Mouse (Mus musculus) midbrain, embryonic 13.5 days (tissue): ENCODE measurements around the gene Mtmr12. TPM values are rescaled to one million over a fixed set of nuclear protein-coding genes. Genes with fewer than 3 reads are reported as not detected.
A peak's percentile ranks its signal among the peaks of the same experiment; 100 is the strongest.

Source experiments
- ATAC-seq: fragments of 200-750 bp; cut with Nextera tagmentation; 2 replicates; pipeline ENCODE4 v1.8.0; 2017; ENCODE audit warnings: mild to moderate bottlenecking, moderate TSS enrichment, moderate library complexity
- H3K27ac ChIP-seq: fragments of 300-500 bp; sonication (generic); 2 replicates; pipeline ENCODE4 v1.5.1; 2015; ENCODE audit warnings: inconsistent platforms, mild to moderate bottlenecking, moderate library complexity
- H3K27me3 ChIP-seq: fragments of 300-500 bp; sonication (generic); 2 replicates; pipeline ENCODE4 v1.6.1; 2015; ENCODE audit warnings: mild to moderate bottlenecking, inconsistent platforms
- H3K36me3 ChIP-seq: fragments of 300-500 bp; sonication (generic); 2 replicates; pipeline ENCODE4 v1.6.1; 2015; ENCODE audit warnings: mild to moderate bottlenecking, inconsistent platforms
- H3K4me1 ChIP-seq: fragments of 300-500 bp; sonication (generic); replicated peaks from 2 replicates; pipeline ENCODE4 v1.6.1; 2015; ENCODE audit warnings: inconsistent platforms
- H3K4me2 ChIP-seq: fragments of 300-500 bp; sonication (generic); replicated peaks from 2 replicates; pipeline ENCODE4 v1.6.1; 2015; ENCODE audit warnings: moderate library complexity, mild to moderate bottlenecking, inconsistent platforms
- H3K4me3 ChIP-seq: fragments of 300-500 bp; sonication (generic); replicated peaks from 2 replicates; pipeline ENCODE4 v1.5.1; 2015; ENCODE audit warnings: mild to moderate bottlenecking, inconsistent platforms
- H3K9ac ChIP-seq: fragments of 300-500 bp; sonication (generic); replicated peaks from 2 replicates; pipeline ENCODE4 v1.6.1; 2015; ENCODE audit warnings: mild to moderate bottlenecking, inconsistent platforms
- H3K9me3 ChIP-seq: fragments of 300-500 bp; sonication (generic); 2 replicates; pipeline ENCODE4 v1.6.1; 2016; ENCODE audit warnings: mild to moderate bottlenecking, inconsistent platforms
- WGBS: fragments of 180-500 bp; shearing (Covaris S2); methylation state at CpG from one replicate; pipeline ENCODE4 v1.1.7; 2015; 5-methylcytosine and 5-hydroxymethylcytosine counted together
- polyA plus RNA-seq: library from polyadenylated mRNA; unstranded; fragments of >200 nt; fragmentation: Nextera tagmentation; extraction: Ambion mirVana; gene quantifications from 2 replicates; pipeline ENCODE4 v1.2.1, GENCODE M21; 2015

Mtmr12 gene
- polyA plus RNA-seq, 1 experiment from 2014 or later = 9.3 TPM

DNA sequence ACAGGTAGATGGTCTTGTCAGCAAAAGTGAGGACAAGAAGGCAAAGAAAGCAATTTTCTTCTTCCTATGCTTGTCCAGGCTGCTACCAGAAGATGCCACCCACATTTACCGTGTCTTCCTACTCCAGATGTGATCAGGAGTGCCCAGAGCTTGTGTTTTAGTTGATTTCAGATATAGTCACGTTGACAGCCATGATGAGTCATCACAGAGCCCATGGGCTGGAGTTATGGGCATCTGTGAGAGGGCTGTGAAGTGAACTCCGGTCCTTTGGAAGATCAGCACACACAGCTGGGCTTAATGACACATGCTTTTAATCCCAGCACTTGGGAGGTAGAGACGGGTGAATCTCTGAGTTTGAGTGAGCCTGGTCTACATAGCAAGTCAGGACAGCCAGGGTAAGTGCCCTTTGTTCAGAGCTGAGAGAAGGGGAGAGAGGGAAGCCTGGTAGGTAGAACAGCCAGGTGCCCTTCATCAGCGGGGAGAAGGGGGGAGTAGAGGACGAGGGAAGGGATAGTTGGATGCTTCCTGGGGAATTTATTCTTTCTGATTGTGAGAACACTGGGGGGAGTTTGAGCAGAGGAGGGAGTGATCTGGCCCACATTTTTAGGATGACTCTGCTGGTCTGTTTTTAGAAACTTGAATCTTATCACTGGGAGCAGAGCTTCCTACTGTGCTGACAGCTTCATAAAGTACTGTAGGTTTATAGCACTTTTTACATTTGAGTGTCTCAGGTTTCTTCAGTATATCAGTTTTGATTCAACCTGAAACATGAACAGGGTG is 40.9 kb downstream of the Mtmr12 start:
- Histone ChIP-seq H3K4me1 (peaks cover 20% of the 10 kb centered on the region), H3K9ac (no peak overlapping the region), H3K27me3 (no peaks in the 10 kb centered on the region), H3K4me3 (no peak overlapping the region), H3K27ac (no peak overlapping the region), H3K9me3 (no peaks in the 10 kb centered on the region), H3K4me2 (no peak overlapping the region), H3K36me3 (peaks cover 16% of the 10 kb centered on the region)
- WGBS = 79% methylated on average over 6 of the region's 6 CpGs
- ATAC-seq = no peak

DNA sequence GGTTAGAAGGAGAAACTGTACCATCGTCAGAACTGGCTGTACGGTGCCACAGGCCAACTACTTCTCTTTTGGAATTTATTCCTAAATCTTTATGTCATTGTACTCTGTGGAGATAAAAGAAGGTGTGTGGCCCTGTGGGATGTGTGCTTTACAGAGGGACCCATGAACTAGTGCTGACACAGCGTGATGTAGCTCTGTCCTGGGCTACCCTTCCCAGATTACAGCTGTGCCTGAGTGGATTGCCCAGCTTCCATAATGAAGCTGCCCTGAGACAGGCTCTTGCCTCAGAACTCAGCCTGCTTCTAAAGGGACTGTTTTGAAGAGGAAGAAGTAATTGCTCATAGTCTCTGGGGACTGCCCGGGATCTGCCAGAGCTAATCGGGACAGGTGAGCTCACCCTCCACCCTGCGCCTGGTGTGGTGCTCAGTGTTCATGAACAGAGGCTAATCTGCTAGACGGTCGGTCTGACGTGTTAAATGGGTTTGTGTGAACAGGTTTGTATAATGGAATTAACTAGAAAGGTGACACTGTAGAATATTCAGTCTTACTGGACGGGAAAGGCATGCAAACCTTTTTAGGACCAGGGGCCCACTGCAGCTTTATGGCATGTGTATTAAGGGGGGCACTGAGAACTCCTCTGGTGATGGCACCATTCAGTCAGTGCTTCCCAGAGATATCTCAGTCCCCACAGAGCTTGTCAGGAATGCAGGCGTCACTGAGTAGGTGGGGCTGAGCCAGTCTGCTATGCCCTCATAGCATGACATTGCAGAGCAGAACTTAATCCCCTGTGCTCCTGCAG is 41.7 kb downstream of the Mtmr12 start:
- peak; percentile 90 for ATAC-seq
- WGBS = 46% methylated on average over 11 of the region's 11 CpGs

DNA sequence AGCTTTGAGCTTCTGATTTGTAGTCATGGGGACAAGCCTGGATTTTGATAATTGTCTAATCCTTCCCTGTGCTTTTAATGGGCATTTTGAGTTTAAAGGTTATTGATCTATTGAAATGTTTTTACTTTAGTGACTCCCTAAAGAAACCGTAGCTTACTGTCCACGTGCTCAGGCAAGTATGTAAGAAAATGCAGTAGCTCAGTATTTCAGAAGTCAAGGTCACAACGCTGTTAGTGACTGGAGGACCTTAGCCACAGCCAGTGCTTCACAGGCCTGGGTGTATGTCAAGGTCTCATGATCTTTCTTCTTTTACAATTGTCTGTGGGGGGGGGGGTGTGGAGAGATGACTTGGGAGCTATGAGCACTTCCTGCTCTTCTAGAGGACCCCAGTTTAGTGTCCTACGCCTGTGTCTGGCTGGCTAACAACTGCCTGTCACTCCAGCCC is 42.4 kb downstream of the Mtmr12 start:
- no peaks in the 10 kb centered on the region for H3K27me3 ChIP-seq
- H3K4me2 ChIP-seq = no peak overlapping the region
- peaks cover 20% of the 10 kb centered on the region for H3K4me1 ChIP-seq
- H3K9me3 ChIP-seq = no peaks in the 10 kb centered on the region
- WGBS = 32% methylated on average over 4 of the region's 4 CpGs
- H3K36me3 ChIP-seq = peaks cover 28% of the 10 kb centered on the region
- no peak overlapping the region for H3K9ac ChIP-seq
- peak; percentile 38; the same call in 1 of the 2 replicates for ATAC-seq
- no peak overlapping the region for H3K4me3 ChIP-seq
- H3K27ac ChIP-seq = no peak overlapping the region

More for the DNA sequence above, 41.7 kb downstream of the Mtmr12 start:
- no peaks in the 10 kb centered on the region for H3K27me3 ChIP-seq
- no peaks in the 10 kb centered on the region for H3K9me3 ChIP-seq
- H3K4me1 ChIP-seq = peaks cover 20% of the 10 kb centered on the region
- no peak overlapping the region for H3K4me3 ChIP-seq
- peaks cover 22% of the 10 kb centered on the region for H3K36me3 ChIP-seq
- H3K4me2 ChIP-seq = no peak overlapping the region
- no peak overlapping the region for H3K27ac ChIP-seq
- no peak overlapping the region for H3K9ac ChIP-seq

DNA sequence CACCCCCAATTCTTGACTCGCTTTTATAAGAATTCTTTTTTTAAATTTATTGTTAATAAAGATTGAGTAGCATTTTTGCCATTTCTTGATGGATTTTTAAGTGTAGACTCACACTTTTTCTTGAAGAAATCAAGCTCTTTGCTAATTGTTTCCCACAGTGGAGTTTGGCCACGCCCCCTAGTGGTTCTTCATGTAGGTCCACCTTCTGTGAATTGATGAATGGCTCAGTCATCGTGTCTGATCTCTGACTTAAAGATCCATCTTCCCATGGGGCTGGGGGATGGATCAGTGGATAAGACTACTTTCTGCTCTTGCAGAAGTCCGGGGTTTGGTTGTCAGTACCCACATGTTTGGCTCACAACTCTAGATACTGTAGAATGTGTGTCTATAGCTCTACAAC is 43.5 kb downstream of the Mtmr12 start:
- no peak overlapping the region for H3K4me3 ChIP-seq
- 60% methylated on average over 4 of the region's 4 CpGs for WGBS
- peaks cover 35% of the 10 kb centered on the region for H3K36me3 ChIP-seq
- no peak overlapping the region for H3K27ac ChIP-seq
- ATAC-seq = no peak
- H3K4me2 ChIP-seq = no peak overlapping the region
- H3K9ac ChIP-seq = no peak overlapping the region
- H3K9me3 ChIP-seq = no peaks in the 10 kb centered on the region
- H3K4me1 ChIP-seq = peaks cover 20% of the 10 kb centered on the region
- no peaks in the 10 kb centered on the region for H3K27me3 ChIP-seq

DNA sequence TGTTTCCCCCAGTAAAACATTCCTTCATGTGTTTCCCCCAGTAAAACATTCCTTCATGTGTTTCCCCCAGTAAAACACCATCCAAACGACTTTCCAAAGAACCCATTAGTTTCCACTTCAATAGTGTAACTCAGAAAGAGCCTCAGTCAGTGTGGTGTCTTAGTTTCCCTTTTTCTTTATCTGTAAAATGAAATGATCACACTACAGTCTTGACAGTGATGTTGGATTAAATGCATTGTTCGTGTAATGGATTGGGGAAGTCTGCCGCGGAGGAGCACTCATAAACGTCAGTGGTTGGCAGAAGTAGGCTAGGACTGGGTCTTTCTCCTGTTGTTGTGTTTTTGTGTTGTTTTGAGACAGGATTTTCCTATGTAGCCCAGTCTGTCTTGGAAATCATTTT is 45.5 kb downstream of the Mtmr12 start:
- WGBS = 84% methylated on average over 5 of the region's 5 CpGs
- H3K27me3 ChIP-seq = no peaks in the 10 kb centered on the region

DNA sequence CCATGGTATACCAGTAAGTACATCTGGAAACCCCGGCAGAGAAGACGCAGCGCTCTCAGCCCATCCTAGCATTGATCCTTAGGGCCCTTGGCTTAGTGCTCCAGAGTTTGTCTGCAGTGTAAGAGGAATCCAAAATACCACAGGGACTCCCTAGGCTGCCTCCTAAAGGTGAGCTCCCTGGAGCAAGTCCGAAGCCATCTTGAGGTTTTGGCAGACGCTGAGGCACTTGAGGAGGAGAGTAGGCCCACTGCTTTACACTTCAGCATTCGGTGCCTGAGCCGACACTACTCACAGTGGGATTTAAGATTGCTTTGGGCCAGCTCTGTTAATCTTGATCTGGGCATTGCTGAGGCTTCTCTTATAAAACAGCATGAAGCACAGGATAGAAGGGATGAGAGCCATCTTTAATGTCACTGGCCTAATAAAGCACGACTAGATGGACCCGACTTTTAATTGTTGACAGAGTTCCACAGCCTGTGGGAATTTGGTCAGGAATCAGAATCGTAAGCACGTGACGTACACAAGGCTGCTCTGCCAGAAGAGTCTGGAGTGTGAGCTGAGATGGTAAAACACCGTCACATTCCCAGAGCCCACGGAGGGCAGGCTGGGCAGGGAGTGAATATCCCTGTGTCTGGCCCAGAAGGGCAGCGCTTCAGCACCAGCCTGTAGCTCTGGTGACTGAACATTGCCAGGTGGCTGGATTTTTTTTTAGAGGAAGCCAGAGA is 46.8 kb downstream of the Mtmr12 start:
- 95% methylated on average over 15 of the region's 15 CpGs for WGBS
- ATAC-seq = no peak
- H3K4me2 ChIP-seq = no peak overlapping the region
- H3K4me1 ChIP-seq = peaks cover 11% of the 10 kb centered on the region
- no peak overlapping the region for H3K27ac ChIP-seq
- no peaks in the 10 kb centered on the region for H3K9me3 ChIP-seq
- peaks cover 34% of the 10 kb centered on the region for H3K36me3 ChIP-seq
- no peak overlapping the region for H3K9ac ChIP-seq
- H3K4me3 ChIP-seq = no peak overlapping the region
- no peaks in the 10 kb centered on the region for H3K27me3 ChIP-seq

More for the DNA sequence above, 45.5 kb downstream of the Mtmr12 start:
- peaks cover 20% of the 10 kb centered on the region for H3K4me1 ChIP-seq
- ATAC-seq = no peak
- H3K4me3 ChIP-seq = no peak overlapping the region
- H3K36me3 ChIP-seq = peaks cover 38% of the 10 kb centered on the region
- H3K27ac ChIP-seq = no peak overlapping the region
- H3K4me2 ChIP-seq = no peak overlapping the region
- no peak overlapping the region for H3K9ac ChIP-seq
- H3K9me3 ChIP-seq = no peaks in the 10 kb centered on the region

DNA sequence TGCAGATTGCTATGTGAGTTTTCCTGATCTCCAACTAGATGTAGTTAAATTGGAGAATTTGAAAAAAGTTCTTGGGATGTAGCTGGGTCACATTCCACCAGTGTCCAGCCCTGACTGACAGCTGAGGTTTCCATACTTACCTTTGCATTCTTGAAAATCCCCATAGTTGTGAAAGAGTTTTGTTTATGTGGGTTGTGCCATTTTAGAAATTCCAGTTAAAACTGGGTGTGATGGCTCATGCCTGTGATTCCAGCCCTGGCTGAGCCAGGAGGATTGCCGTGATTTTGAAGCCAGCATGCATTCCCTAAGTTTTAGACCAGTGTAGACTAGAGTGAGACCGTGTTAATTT is 47.3 kb downstream of the Mtmr12 start:
- no peak overlapping the region for H3K9ac ChIP-seq
- H3K27me3 ChIP-seq = no peaks in the 10 kb centered on the region
- H3K36me3 ChIP-seq = peaks cover 36% of the 10 kb centered on the region
- no peaks in the 10 kb centered on the region for H3K9me3 ChIP-seq
- WGBS = 97% methylated on average over 2 of the region's 2 CpGs
- H3K4me3 ChIP-seq = no peak overlapping the region
- no peak overlapping the region for H3K27ac ChIP-seq
- no peak for ATAC-seq
- H3K4me1 ChIP-seq = peaks cover 6% of the 10 kb centered on the region
- H3K4me2 ChIP-seq = no peak overlapping the region

DNA sequence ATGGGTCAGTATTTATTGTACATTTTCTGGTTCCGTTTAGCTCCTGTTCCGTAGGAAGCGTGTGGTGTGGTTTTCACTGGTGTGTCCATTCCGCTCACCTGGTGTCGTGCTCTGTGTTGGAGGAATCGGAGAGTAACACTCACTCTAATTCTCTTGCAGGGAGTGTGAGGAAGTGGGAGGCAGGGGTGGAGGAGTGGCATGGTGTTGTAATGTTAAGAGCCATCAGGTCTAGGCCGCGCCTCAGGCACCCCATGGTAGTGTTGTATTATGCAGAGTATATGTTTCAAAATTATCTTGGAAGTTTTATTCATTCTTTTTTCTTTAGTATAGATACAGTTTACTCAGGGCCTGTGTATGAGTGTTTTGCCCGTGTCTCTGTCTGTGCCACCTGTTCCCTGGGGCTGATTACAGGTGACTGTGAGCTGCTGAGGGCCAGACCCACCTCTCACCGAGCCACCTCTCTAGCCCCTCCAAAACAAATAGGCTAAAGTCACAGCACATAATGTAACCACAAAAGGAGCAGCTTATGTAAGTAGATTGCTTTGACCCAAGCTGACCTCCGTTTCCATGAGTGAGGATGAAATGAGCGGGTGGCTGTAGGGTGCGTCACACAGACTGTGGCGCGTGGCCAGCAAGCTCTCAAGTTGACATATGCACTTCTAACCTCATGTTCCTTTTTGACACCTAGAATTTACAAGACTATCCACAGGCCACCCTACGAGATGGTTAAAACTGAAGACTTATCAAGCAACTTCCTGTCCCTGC is 53.1 kb downstream of the Mtmr12 start:
- no peaks in the 10 kb centered on the region for H3K4me1 ChIP-seq
- WGBS = 93% methylated on average over 16 of the region's 16 CpGs
- peaks cover 64% of the 10 kb centered on the region for H3K36me3 ChIP-seq
- no peak overlapping the region for H3K4me3 ChIP-seq
- no peak overlapping the region for H3K27ac ChIP-seq
- no peak for ATAC-seq
- no peak overlapping the region for H3K4me2 ChIP-seq
- H3K9me3 ChIP-seq = no peaks in the 10 kb centered on the region
- no peak overlapping the region for H3K9ac ChIP-seq
- no peaks in the 10 kb centered on the region for H3K27me3 ChIP-seq

DNA sequence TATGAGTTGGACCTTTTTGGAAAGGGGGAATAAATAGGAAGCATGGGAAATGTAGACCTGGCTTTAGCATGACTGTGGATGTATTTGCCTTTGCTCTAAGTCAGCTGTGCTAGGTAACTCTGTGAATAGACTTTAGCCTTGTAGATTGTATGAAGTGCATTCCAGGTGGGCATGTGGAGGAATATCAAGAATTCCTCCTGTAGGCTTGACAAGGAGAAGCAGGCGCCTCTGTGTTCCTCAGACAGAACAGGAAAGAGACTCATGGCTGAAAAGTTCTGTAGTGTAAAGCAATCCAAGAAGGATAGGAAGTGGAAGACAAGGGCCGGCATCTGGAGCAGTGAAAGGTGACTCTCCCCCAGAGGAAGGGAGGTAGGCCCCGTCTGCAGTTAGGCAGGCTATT is 58.2 kb downstream of the Mtmr12 start:
- H3K27ac ChIP-seq = no peak overlapping the region

DNA sequence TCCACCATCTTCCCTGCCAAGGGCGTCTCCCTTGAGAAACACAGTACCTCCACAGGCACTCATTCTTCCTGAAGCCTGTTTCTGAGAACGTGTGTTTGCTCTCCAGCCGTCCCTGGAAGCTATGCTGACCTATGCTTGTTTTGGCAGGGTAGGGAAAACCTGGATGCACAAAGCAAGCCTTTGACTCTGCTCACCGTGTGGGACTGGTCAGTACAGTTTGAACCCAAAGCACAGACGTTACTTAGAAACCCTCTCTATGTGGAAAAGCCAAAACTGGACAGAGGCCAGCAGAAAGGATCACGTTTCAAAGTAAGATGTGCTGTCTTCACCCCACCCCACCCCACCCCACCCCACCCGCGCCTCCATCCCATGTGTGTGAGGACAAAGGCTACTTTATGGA is 61.6 kb downstream of the Mtmr12 start:
- Histone ChIP-seq H3K9me3 (no peaks in the 10 kb centered on the region), H3K4me2 (no peak overlapping the region), H3K9ac (no peak overlapping the region), H3K36me3 (peaks cover 97% of the 10 kb centered on the region), H3K4me1 (no peaks in the 10 kb centered on the region), H3K4me3 (no peak overlapping the region), H3K27ac (no peak overlapping the region), H3K27me3 (no peaks in the 10 kb centered on the region)
- ATAC-seq = no peak
- WGBS = 87% methylated on average over 8 of the region's 8 CpGs

More for the DNA sequence above, 58.2 kb downstream of the Mtmr12 start:
- Histone ChIP-seq H3K36me3 (peaks cover 93% of the 10 kb centered on the region), H3K9ac (no peak overlapping the region), H3K4me3 (no peak overlapping the region), H3K4me2 (no peak overlapping the region), H3K4me1 (no peaks in the 10 kb centered on the region), H3K9me3 (no peaks in the 10 kb centered on the region), H3K27me3 (no peaks in the 10 kb centered on the region)
- no peak for ATAC-seq
- 93% methylated on average over 3 of the region's 3 CpGs for WGBS

DNA sequence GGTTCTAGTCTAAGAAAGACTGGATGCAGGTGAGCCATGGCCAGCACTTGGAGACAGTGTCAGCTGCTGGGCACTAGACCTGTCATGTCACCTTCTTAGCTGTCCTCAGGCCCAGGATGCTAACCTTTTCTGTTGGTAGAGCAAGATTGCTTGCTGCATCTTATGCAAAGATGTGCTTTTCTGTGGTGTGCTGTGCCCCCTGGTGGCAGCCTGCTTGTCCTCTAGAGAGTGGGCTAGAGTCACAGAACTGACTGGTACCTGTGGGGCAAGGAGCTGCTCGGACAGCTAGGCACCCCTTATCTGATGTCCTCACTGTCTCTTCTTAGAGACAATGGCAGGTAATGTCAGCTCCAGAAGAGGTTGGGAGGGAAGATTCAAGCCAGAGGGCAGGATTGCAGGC is 63.2 kb downstream of the Mtmr12 start:
- ATAC-seq = peak; percentile 73
- no peaks in the 10 kb centered on the region for H3K9me3 ChIP-seq
- no peak overlapping the region for H3K9ac ChIP-seq
- H3K27me3 ChIP-seq = no peaks in the 10 kb centered on the region
- peaks cover 82% of the 10 kb centered on the region for H3K36me3 ChIP-seq
- H3K4me3 ChIP-seq = no peak overlapping the region
- no peak overlapping the region for H3K4me2 ChIP-seq
- WGBS = 61% methylated on average over 1 of the region's 1 CpGs
- H3K27ac ChIP-seq = no peak overlapping the region
- no peaks in the 10 kb centered on the region for H3K4me1 ChIP-seq
